Mouse (Mus musculus) forebrain, postnatal 0 days (tissue): ENCODE measurements around the gene Fbxo2. TPM values are rescaled to one million over a fixed set of nuclear protein-coding genes. Genes with fewer than 3 reads are reported as not detected.

Source experiments
- ATAC-seq: fragments of 200-750 bp; cut with Nextera tagmentation; 2 replicates; pipeline ENCODE4 v1.8.0; 2017; ENCODE audit warnings: mild to moderate bottlenecking, moderate library complexity
- DNase-seq: peaks from one replicate; pipeline ENCODE4 v3.0.0-alpha.2; 2015
- H3K27ac ChIP-seq: fragments of 300-500 bp; sonication (generic); 2 replicates; pipeline ENCODE4 v1.5.1; 2014; ENCODE audit warnings: low read depth, mild to moderate bottlenecking, antibody characterized with exemption, low read length, moderate library complexity, mixed read lengths
- H3K27me3 ChIP-seq: fragments of 300-500 bp; sonication (generic); 2 replicates; pipeline ENCODE4 v1.6.1; 2014; ENCODE audit warnings: mild to moderate bottlenecking, low read length, mixed read lengths; ENCODE audit not compliant: insufficient read depth
- H3K36me3 ChIP-seq: fragments of 300-500 bp; sonication (generic); 2 replicates; pipeline ENCODE4 v1.6.1; 2014; ENCODE audit warnings: mild to moderate bottlenecking, moderate library complexity; ENCODE audit not compliant: insufficient read depth
- H3K4me1 ChIP-seq: fragments of 300-500 bp; sonication (generic); 2 replicates; pipeline ENCODE4 v1.6.1; 2014; ENCODE audit warnings: antibody characterized with exemption; ENCODE audit not compliant: insufficient read depth
- H3K4me2 ChIP-seq: fragments of 300-500 bp; sonication (generic); 2 replicates; pipeline ENCODE4 v1.6.1; 2014; ENCODE audit warnings: low read depth, mild to moderate bottlenecking, moderate library complexity
- H3K4me3 ChIP-seq: fragments of 300-500 bp; sonication (generic); 2 replicates; pipeline ENCODE4 v1.5.1; 2014; ENCODE audit warnings: low read depth, low read length, mixed read lengths
- H3K9ac ChIP-seq: fragments of 300-500 bp; sonication (generic); 2 replicates; pipeline ENCODE4 v1.6.1; 2014; ENCODE audit warnings: mild to moderate bottlenecking
- H3K9me3 ChIP-seq: fragments of 300-500 bp; sonication (generic); 2 replicates; pipeline ENCODE4 v1.6.1; 2016; ENCODE audit warnings: low read length
- CTCF ChIP-seq: sonication (generic); IDR thresholded peaks from 2 replicates; pipeline ENCODE4 v1.5.1; 2016; ENCODE audit warnings: antibody characterized with exemption, control low read depth, low read depth
- WGBS: fragments of 180-500 bp; shearing (Covaris S2); extraction: QIAGEN DNeasy Blood & Tissue Kit; methylation state at CpG from one replicate; pipeline ENCODE4 v1.1.7; 2014; 5-methylcytosine and 5-hydroxymethylcytosine counted together
- polyA plus RNA-seq: library from polyadenylated mRNA; unstranded; fragments of >200 nt; fragmentation: Nextera tagmentation; extraction: Ambion mirVana; gene quantifications from 2 replicates; pipeline ENCODE4 v1.2.1, GENCODE M21; 2015
- total RNA-seq: library from RNA; depleted of rRNA; stranded (reverse); fragments of >200 nt; gene quantifications from 2 replicates; pipeline ENCODE4 v1.2.3, GENCODE M21; 2014

Fbxo2 gene
- total and polyA plus RNA-seq, 2 experiments from 2014 or later, result 11.9 to 15.6 TPM

- H3K9me3 ChIP-seq, result no peaks in the 10 kb centered on the region
- under 1% methylated on average over 69 of the region's 87 CpGs for WGBS
- peaks cover 17% of the 10 kb centered on the region for H3K4me1 ChIP-seq
- H3K9ac ChIP-seq, result peak within 1 kb of the TSS; percentile 99
- H3K27me3 ChIP-seq, result no peaks in the 10 kb centered on the region
- TF ChIP-seq CTCF, result no peak
- no peaks in the 10 kb centered on the region for H3K36me3 ChIP-seq
- ATAC-seq (peak; percentile 83), DNase-seq (peak; percentile 79)
- H3K27ac ChIP-seq, result peak within 1 kb of the TSS; percentile 97
- H3K4me3 ChIP-seq, result peak within 1 kb of the TSS; percentile 87
- peak within 1 kb of the TSS; percentile 81 for H3K4me2 ChIP-seq
Measured at GRCm38 (mm10) chr4:148130561-148131413, 29.6 kb upstream of the Fbxo2 start, which contains the start of gene Draxin. Gene Draxin, minus strand, starts transcription at chr4:148130698.

- Histone ChIP-seq H3K36me3 (no peaks in the 10 kb centered on the region), H3K9me3 (no peaks in the 10 kb centered on the region), H3K4me3 (peak overlapping the region; percentile 87), H3K27ac (peak overlapping the region; percentile 97), H3K4me2 (peak overlapping the region; percentile 81), H3K4me1 (peaks cover 17% of the 10 kb centered on the region), H3K9ac (peak overlapping the region; percentile 99), H3K27me3 (no peaks in the 10 kb centered on the region)
- DNase-seq (peak; percentile 59), ATAC-seq (peak; percentile 51)
- no peak for TF ChIP-seq CTCF
- 1% methylated on average over 21 of the region's 21 CpGs for WGBS
Measured at GRCm38 (mm10) chr4:148131497-148132081, 28.8 kb upstream of the Fbxo2 start.

GRCm38 (mm10) chr4:148134988-148135387 lies 25.4 kb upstream of the Fbxo2 start:
- ATAC-seq, result no peak
- TF ChIP-seq CTCF, result no peak

GRCm38 (mm10) chr4:148137503-148137902 lies 22.9 kb upstream of the Fbxo2 start:
- H3K4me3 ChIP-seq, result no peak overlapping the region
- ATAC-seq (no peak), DNase-seq (no peak)
- no peaks in the 10 kb centered on the region for H3K27me3 ChIP-seq
- H3K9ac ChIP-seq, result no peak overlapping the region
- H3K4me2 ChIP-seq, result no peak overlapping the region
- H3K27ac ChIP-seq, result no peak overlapping the region
- no peaks in the 10 kb centered on the region for H3K9me3 ChIP-seq
- 48% methylated on average over 8 of the region's 8 CpGs for WGBS
- H3K4me1 ChIP-seq, result no peaks in the 10 kb centered on the region
- TF ChIP-seq CTCF, result no peak
- H3K36me3 ChIP-seq, result no peaks in the 10 kb centered on the region

More at GRCm38 (mm10) chr4:148134988-148135387, 25.4 kb upstream of the Fbxo2 start:
- DNase-seq, result no peak
- H3K9me3 ChIP-seq, result no peaks in the 10 kb centered on the region
- peaks cover 8% of the 10 kb centered on the region for H3K4me1 ChIP-seq
- H3K36me3 ChIP-seq, result no peaks in the 10 kb centered on the region
- 84% methylated on average over 8 of the region's 8 CpGs for WGBS
- H3K27me3 ChIP-seq, result no peaks in the 10 kb centered on the region
- H3K27ac ChIP-seq, result no peak overlapping the region
- no peak overlapping the region for H3K9ac ChIP-seq
- H3K4me2 ChIP-seq, result no peak overlapping the region
- no peak overlapping the region for H3K4me3 ChIP-seq

- H3K4me2 ChIP-seq, result peak overlapping the region; percentile 97
- no peaks in the 10 kb centered on the region for H3K27me3 ChIP-seq
- no peaks in the 10 kb centered on the region for H3K9me3 ChIP-seq
- WGBS, result 3% methylated on average over 12 of the region's 12 CpGs
- H3K4me3 ChIP-seq, result peak overlapping the region; percentile 60
- H3K9ac ChIP-seq, result peak overlapping the region; percentile 63
- H3K4me1 ChIP-seq, result no peaks in the 10 kb centered on the region
- DNase-seq (no peak), ATAC-seq (no peak; the same call in 1 of the 2 replicates)
- no peak for TF ChIP-seq CTCF
- peak overlapping the region; percentile 90 for H3K27ac ChIP-seq
- peaks cover 6% of the 10 kb centered on the region for H3K36me3 ChIP-seq
Measured at GRCm38 (mm10) chr4:148139767-148140097, 20.7 kb upstream of the Fbxo2 start.

GRCm38 (mm10) chr4:148140098-148141011 lies 20.1 kb upstream of the Fbxo2 start:
- WGBS, result under 1% methylated on average over 65 of the region's 65 CpGs
- Histone ChIP-seq H3K36me3 (peaks cover 12% of the 10 kb centered on the region), H3K4me3 (peak overlapping the region; percentile 60), H3K27ac (peak overlapping the region; percentile 90), H3K9me3 (no peaks in the 10 kb centered on the region), H3K9ac (peak overlapping the region; percentile 63), H3K4me2 (peak overlapping the region; percentile 97), H3K4me1 (no peaks in the 10 kb centered on the region), H3K27me3 (no peaks in the 10 kb centered on the region)
- ATAC-seq, result peak; percentile 97
- DNase-seq, result peak; percentile 96
- peak; percentile 64 for TF ChIP-seq CTCF
